Mouse (Mus musculus): ENCODE measurements around the gene Psors1c2. TPM values are rescaled to one million over a fixed set of nuclear protein-coding genes. Genes with fewer than 3 reads are reported as not detected.

Psors1c2 gene
- polyA plus RNA-seq, 1 experiment from 2014 or later = 0.14 TPM

DNA sequence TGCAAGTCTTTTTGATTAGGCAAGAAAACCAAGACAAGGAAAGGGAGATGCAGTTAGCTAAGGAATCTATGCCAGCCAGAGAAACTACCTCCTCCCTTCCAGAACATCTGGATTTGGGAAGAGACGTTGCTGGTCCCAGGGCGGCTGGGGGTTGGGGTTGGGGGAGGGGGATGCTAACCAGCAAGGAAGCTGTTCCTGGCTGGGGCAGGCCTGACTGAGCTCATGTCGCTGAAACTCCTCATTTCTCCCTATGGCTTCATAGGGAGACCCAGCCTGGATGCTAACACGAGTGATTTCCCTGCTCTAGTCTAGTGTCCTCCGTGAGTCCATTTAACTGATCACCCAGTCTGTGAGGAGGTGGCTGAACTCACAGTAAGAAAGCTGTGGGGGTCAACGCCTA is 30.8 kb upstream of the Psors1c2 start:
- H3K9ac ChIP-seq (ENCODE audit: low read depth, low read length) = no peak overlapping the region
- no peak overlapping the region for H3K4me2 ChIP-seq (ENCODE audit: low read length)
- no peaks in the 10 kb centered on the region for H3K9me3 ChIP-seq (replicated peaks; ENCODE audit: low read length)
- 0 out of 2 replicates have a peak, but pooled peaks cover 6% of the 10 kb centered on the region for H3K27me3 ChIP-seq (ENCODE audit: insufficient read depth, low read length)
- ATAC-seq (replicated peaks; ENCODE audit: low FRiP score, low read depth) = no peak
- H3K36me3 ChIP-seq (ENCODE audit: insufficient read depth, low read length) = no peaks in the 10 kb centered on the region
- no peaks in the 10 kb centered on the region for H3K4me1 ChIP-seq (replicated peaks; ENCODE audit: insufficient read depth, low read length)
- no peak overlapping the region for H3K27ac ChIP-seq
- no peak for DNase-seq (ENCODE audit: low spot score)
- 11% methylated on average over 6 of the region's 6 CpGs for WGBS
- H3K4me3 ChIP-seq (replicated peaks; ENCODE audit: low read depth, low read length) = no peak overlapping the region
- no peak for TF ChIP-seq CTCF (IDR thresholded peaks at IDR 0.05; ENCODE audit: low read depth)

DNA sequence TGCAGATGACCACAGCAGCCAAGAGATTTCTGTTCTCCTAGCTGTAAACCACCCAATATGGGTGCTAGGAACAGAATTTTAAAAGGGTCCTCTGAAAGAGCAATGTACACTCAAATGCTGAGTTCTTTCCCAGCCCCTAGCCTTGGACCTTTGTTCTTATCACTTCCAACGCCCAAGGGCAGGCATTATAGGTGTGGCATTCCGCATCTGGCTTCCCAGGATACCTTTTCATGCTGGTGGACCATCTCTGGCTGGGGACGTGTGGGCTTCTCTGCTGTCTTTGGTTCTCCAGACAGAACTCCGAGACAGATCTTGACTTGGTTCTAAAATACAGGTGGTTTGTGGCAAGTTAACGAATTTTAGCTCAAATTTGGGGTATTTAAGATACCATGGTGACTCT is 30.2 kb upstream of the Psors1c2 start:
- no peaks in the 10 kb centered on the region for H3K36me3 ChIP-seq (ENCODE audit: insufficient read depth, low read length)
- H3K27me3 ChIP-seq (ENCODE audit: insufficient read depth, low read length) = 0 out of 2 replicates have a peak, but pooled peaks cover 6% of the 10 kb centered on the region
- DNase-seq (ENCODE audit: low spot score) (no peak), ATAC-seq (replicated peaks; ENCODE audit: low FRiP score, low read depth) (no peak)
- no peaks in the 10 kb centered on the region for H3K9me3 ChIP-seq (replicated peaks; ENCODE audit: low read length)
- H3K4me3 ChIP-seq (replicated peaks; ENCODE audit: low read depth, low read length) = no peak overlapping the region
- H3K27ac ChIP-seq = no peak overlapping the region
- H3K4me2 ChIP-seq (ENCODE audit: low read length) = no peak overlapping the region
- H3K4me1 ChIP-seq (replicated peaks; ENCODE audit: insufficient read depth, low read length) = no peaks in the 10 kb centered on the region
- TF ChIP-seq CTCF (IDR thresholded peaks at IDR 0.05; ENCODE audit: low read depth) = no peak
- WGBS = 66% methylated on average over 5 of the region's 5 CpGs
- H3K9ac ChIP-seq (ENCODE audit: low read depth, low read length) = no peak overlapping the region

DNA sequence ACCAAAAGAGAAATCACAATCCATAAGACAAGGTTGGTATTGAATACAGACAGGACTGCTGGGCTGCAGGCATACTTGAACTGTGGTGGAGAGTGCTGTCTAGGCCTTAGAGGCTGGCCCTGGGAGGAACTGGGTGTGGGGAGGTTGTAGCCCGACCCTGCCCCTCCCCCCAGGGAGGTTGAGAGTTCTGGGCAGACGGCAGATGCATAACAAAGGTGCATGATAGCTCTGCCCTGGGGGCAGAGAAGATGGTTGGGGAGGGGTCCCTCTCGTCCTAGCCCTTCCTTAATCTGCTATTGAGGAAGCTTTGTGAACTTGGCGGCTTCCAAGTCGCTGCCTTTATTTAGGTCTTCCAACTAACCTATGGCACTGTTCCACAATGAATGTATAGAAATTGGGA is 29.2 kb upstream of the Psors1c2 start:
- no peak overlapping the region for H3K27ac ChIP-seq
- no peaks in the 10 kb centered on the region for H3K36me3 ChIP-seq (ENCODE audit: insufficient read depth, low read length)
- TF ChIP-seq CTCF (IDR thresholded peaks at IDR 0.05; ENCODE audit: low read depth) = no peak
- no peak for DNase-seq (ENCODE audit: low spot score)
- no peak for ATAC-seq (replicated peaks; ENCODE audit: low FRiP score, low read depth)
- WGBS = 44% methylated on average over 5 of the region's 5 CpGs
- no peaks in the 10 kb centered on the region for H3K9me3 ChIP-seq (replicated peaks; ENCODE audit: low read length)
- no peaks in the 10 kb centered on the region for H3K4me1 ChIP-seq (replicated peaks; ENCODE audit: insufficient read depth, low read length)
- no peak overlapping the region for H3K4me3 ChIP-seq (replicated peaks; ENCODE audit: low read depth, low read length)
- H3K9ac ChIP-seq (ENCODE audit: low read depth, low read length) = no peak overlapping the region
- no peak overlapping the region for H3K4me2 ChIP-seq (ENCODE audit: low read length)
- 0 out of 2 replicates have a peak, but pooled peaks cover 6% of the 10 kb centered on the region for H3K27me3 ChIP-seq (ENCODE audit: insufficient read depth, low read length)

DNA sequence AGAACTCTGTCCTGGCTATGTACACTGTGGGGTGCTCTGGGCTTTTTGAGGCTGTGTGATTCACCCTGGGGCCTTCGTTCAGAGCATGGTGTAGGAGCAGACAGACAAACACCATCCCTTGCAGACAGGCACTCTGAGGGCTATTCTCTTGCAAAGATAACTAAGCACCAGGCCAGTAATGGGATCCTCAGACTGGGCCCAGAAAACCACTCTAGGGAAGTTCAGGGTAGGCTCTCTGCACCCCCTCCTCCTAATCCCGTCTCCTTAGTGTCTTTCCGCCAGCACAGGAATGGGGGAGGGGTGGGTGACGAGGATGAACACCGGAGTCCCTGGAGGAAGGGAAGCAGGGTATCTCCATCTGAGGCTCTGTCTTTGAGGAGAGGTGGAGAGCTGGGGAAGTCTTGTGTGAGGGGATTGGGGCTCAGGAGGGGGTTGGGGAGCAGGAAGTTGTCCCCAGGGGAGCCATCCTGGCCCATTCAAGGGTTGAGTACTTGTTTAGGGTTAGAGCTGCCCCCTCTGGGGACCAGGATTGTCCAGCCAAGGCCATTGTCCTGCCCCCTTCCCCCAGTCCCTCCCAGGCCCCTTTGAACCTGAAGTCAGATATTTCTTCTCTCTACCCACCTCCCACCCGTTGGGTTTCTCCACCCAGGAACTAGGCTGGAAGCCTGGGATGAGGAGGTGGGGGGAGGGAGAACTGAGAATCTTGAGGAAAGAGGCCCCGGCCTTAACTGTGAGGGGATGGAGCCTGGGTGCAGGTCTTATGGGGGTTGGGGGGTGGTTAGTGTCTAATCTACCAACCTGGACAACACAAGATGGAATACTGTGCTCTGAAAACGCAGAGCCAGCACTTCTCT is 28.1 kb upstream of the Psors1c2 start:
- no peak overlapping the region for H3K4me2 ChIP-seq (ENCODE audit: low read length)
- H3K9ac ChIP-seq (ENCODE audit: low read depth, low read length) = no peak overlapping the region
- no peaks in the 10 kb centered on the region for H3K36me3 ChIP-seq (ENCODE audit: insufficient read depth, low read length)
- no peaks in the 10 kb centered on the region for H3K9me3 ChIP-seq (replicated peaks; ENCODE audit: low read length)
- H3K4me3 ChIP-seq (replicated peaks; ENCODE audit: low read depth, low read length) = no peak overlapping the region
- no peaks in the 10 kb centered on the region for H3K4me1 ChIP-seq (replicated peaks; ENCODE audit: insufficient read depth, low read length)
- H3K27ac ChIP-seq = no peak overlapping the region
- DNase-seq (ENCODE audit: low spot score) = no peak
- ATAC-seq (replicated peaks; ENCODE audit: low FRiP score, low read depth) = no peak
- WGBS = 37% methylated on average over 8 of the region's 8 CpGs
- no peak for TF ChIP-seq CTCF (IDR thresholded peaks at IDR 0.05; ENCODE audit: low read depth)
- H3K27me3 ChIP-seq (ENCODE audit: insufficient read depth, low read length) = 0 out of 2 replicates have a peak, but pooled peaks cover 6% of the 10 kb centered on the region

DNA sequence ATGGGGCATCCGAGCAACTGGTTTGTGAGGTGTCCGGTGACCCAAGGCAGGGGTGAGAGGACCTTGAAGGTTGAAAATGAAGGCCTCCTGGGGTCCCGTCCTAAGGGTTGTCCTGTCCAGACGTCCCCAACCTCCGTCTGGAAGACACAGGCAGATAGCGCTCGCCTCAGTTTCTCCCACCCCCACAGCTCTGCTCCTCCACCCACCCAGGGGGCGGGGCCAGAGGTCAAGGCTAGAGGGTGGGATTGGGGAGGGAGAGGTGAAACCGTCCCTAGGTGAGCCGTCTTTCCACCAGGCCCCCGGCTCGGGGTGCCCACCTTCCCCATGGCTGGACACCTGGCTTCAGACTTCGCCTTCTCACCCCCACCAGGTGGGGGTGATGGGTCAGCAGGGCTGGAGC is 27.2 kb upstream of the Psors1c2 start, which contains the start of gene Pou5f1:
Gene Pou5f1 (plus strand): TSS at position 243 of the 400 bp plus-strand sequence.
- H3K27me3 ChIP-seq (ENCODE audit: insufficient read depth, low read length) = 0 out of 2 replicates have a peak, but pooled peaks cover 6% of the 10 kb centered on the region
- ATAC-seq (replicated peaks; ENCODE audit: low FRiP score, low read depth) (no peak), DNase-seq (ENCODE audit: low spot score) (no peak)
- no peak for TF ChIP-seq CTCF (IDR thresholded peaks at IDR 0.05; ENCODE audit: low read depth)
- H3K4me3 ChIP-seq (replicated peaks; ENCODE audit: low read depth, low read length) = no peak within 1 kb of the TSS
- H3K36me3 ChIP-seq (ENCODE audit: insufficient read depth, low read length) = no peaks in the 10 kb centered on the region
- H3K9me3 ChIP-seq (replicated peaks; ENCODE audit: low read length) = no peaks in the 10 kb centered on the region
- no peak within 1 kb of the TSS for H3K9ac ChIP-seq (ENCODE audit: low read depth, low read length)
- no peaks in the 10 kb centered on the region for H3K4me1 ChIP-seq (replicated peaks; ENCODE audit: insufficient read depth, low read length)
- no peak within 1 kb of the TSS for H3K4me2 ChIP-seq (ENCODE audit: low read length)
- H3K27ac ChIP-seq = no peak within 1 kb of the TSS
- WGBS = 59% methylated on average over 12 of the region's 13 CpGs

DNA sequence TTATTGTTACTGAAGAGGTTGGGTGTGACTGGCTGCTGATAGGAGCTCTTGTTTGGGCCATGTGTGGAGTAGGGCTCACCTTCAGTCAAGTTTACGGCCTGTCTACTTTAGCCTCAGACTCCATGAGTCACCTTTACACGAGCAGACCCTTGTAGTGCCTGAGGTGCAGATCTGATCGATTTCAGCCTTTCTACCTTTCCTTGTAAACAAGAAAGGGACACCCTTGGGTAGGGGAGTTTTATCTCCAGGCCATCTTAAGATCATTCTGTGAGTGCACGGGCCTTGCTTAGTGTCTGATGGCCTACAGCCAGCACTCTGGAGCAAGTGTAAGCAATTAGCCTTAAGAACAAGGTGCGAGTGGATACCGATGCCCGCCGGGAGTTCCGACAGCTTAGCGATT is 26.1 kb upstream of the Psors1c2 start:
- Histone ChIP-seq H3K4me2 (ENCODE audit: low read length) (no peak overlapping the region), H3K4me1 (replicated peaks; ENCODE audit: insufficient read depth, low read length) (no peaks in the 10 kb centered on the region), H3K4me3 (replicated peaks; ENCODE audit: low read depth, low read length) (no peak overlapping the region), H3K27me3 (ENCODE audit: insufficient read depth, low read length) (0 out of 2 replicates have a peak, but pooled peaks cover 6% of the 10 kb centered on the region), H3K36me3 (ENCODE audit: insufficient read depth, low read length) (no peaks in the 10 kb centered on the region), H3K9ac (ENCODE audit: low read depth, low read length) (no peak overlapping the region), H3K27ac (no peak overlapping the region), H3K9me3 (replicated peaks; ENCODE audit: low read length) (no peaks in the 10 kb centered on the region)
- no peak for TF ChIP-seq CTCF (IDR thresholded peaks at IDR 0.05; ENCODE audit: low read depth)
- WGBS = 25% methylated on average over 10 of the region's 10 CpGs
- ATAC-seq (replicated peaks; ENCODE audit: low FRiP score, low read depth) = no peak
- no peak for DNase-seq (ENCODE audit: low spot score)

Measured in kidney, postnatal 0 days (tissue).